Mouse (Mus musculus): ENCODE results near the gene Ilf3. TPM values are rescaled to one million over a fixed set of nuclear protein-coding genes. Genes with fewer than 3 reads are reported as not detected.

The Ilf3 gene
- polyA plus RNA-seq, 1 experiment from 2014 or later = 195 TPM

- H3K27ac ChIP-seq = no peak overlapping the region
- peaks cover 11% of the 10 kb centered on the region for H3K4me1 ChIP-seq
- no peak overlapping the region for H3K4me2 ChIP-seq
- peaks cover 23% of the 10 kb centered on the region for H3K36me3 ChIP-seq
- no peaks in the 10 kb centered on the region for H3K9me3 ChIP-seq
- no peak overlapping the region for H3K9ac ChIP-seq
- H3K4me3 ChIP-seq = no peak overlapping the region
- H3K27me3 ChIP-seq = no peaks in the 10 kb centered on the region
- WGBS = 65% methylated on average over 1 of the region's 1 CpGs
- ATAC-seq (ENCODE audit: borderline replicate concordance, extremely low read depth, low FRiP score, low TSS enrichment) = no peak
Measured at GRCm38 (mm10) chr9:21372508-21372907, 4.8 kb downstream of the Ilf3 start.

- no peak for ATAC-seq (ENCODE audit: borderline replicate concordance, extremely low read depth, low FRiP score, low TSS enrichment)
- 78% methylated on average over 3 of the region's 3 CpGs for WGBS
- Histone ChIP-seq H3K4me3 (no peak overlapping the region), H3K9ac (no peak overlapping the region), H3K27me3 (no peaks in the 10 kb centered on the region), H3K4me1 (peaks cover 10% of the 10 kb centered on the region; the same call in 1 of the 2 replicates), H3K27ac (no peak overlapping the region), H3K4me2 (no peak overlapping the region), H3K9me3 (no peaks in the 10 kb centered on the region), H3K36me3 (peaks cover 27% of the 10 kb centered on the region)
Measured at GRCm38 (mm10) chr9:21379195-21379594, 11.5 kb downstream of the Ilf3 start.

- H3K27ac ChIP-seq = no peak overlapping the region
- H3K9me3 ChIP-seq = no peaks in the 10 kb centered on the region
- H3K4me1 ChIP-seq = peaks cover 10% of the 10 kb centered on the region; the same call in 1 of the 2 replicates
- no peak overlapping the region for H3K4me2 ChIP-seq
- no peaks in the 10 kb centered on the region for H3K27me3 ChIP-seq
- H3K9ac ChIP-seq = no peak overlapping the region
- ATAC-seq (ENCODE audit: borderline replicate concordance, extremely low read depth, low FRiP score, low TSS enrichment) = no peak
- no peak overlapping the region for H3K4me3 ChIP-seq
- peaks cover 21% of the 10 kb centered on the region for H3K36me3 ChIP-seq
Measured at GRCm38 (mm10) chr9:21380868-21381267, 13.2 kb downstream of the Ilf3 start.

- Histone ChIP-seq H3K36me3 (peaks cover 24% of the 10 kb centered on the region), H3K9me3 (no peaks in the 10 kb centered on the region), H3K4me2 (no peak overlapping the region), H3K27ac (no peak overlapping the region), H3K4me1 (peaks cover 6% of the 10 kb centered on the region; the same call in 1 of the 2 replicates), H3K9ac (no peak overlapping the region), H3K27me3 (no peaks in the 10 kb centered on the region), H3K4me3 (no peak overlapping the region)
- no peak for ATAC-seq (ENCODE audit: borderline replicate concordance, extremely low read depth, low FRiP score, low TSS enrichment)
Measured at GRCm38 (mm10) chr9:21383966-21384365, 16.3 kb downstream of the Ilf3 start.

DNA sequence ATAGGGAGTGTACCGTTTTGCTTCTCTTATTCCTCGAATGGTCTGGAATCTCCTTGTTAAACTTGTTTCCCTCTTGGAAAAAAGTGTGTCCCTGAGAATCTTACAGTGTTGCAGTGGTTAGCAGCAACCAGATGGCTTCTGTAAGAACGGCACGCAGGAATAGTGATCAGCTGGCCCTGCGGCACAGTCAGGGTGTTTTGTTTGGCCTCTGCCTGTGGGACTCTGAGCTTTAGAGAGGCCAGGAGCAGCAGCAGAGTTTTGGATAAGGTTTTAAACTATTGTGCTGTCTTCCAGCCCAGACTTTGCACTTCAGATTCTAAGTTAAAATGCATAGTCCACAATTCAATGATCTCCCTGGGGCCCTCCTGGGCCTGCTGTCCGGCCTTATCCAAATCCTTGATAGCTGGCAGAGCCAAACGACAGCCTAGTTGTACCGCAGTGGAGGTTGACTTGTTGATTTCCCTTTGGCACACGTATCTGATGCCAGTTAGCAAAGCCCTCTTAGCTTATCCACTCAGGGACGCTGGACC lies 25.0 kb downstream of the Ilf3 start:
- Histone ChIP-seq H3K4me1 (no peaks in the 10 kb centered on the region), H3K9ac (no peak overlapping the region), H3K27ac (no peak overlapping the region), H3K27me3 (no peaks in the 10 kb centered on the region), H3K36me3 (peaks cover 96% of the 10 kb centered on the region), H3K4me3 (no peak overlapping the region), H3K4me2 (no peak overlapping the region), H3K9me3 (no peaks in the 10 kb centered on the region)
- WGBS = 87% methylated on average over 10 of the region's 10 CpGs
- no peak for ATAC-seq (ENCODE audit: borderline replicate concordance, extremely low read depth, low FRiP score, low TSS enrichment)

- H3K27me3 ChIP-seq = no peaks in the 10 kb centered on the region
- no peak overlapping the region for H3K4me2 ChIP-seq
- no peaks in the 10 kb centered on the region for H3K9me3 ChIP-seq
- no peak for ATAC-seq (ENCODE audit: borderline replicate concordance, extremely low read depth, low FRiP score, low TSS enrichment)
- 83% methylated on average over 3 of the region's 3 CpGs for WGBS
- H3K4me3 ChIP-seq = no peak overlapping the region
- H3K27ac ChIP-seq = no peak overlapping the region
- H3K36me3 ChIP-seq = peaks cover 99% of the 10 kb centered on the region
- no peaks in the 10 kb centered on the region for H3K4me1 ChIP-seq
- no peak overlapping the region for H3K9ac ChIP-seq
Measured at GRCm38 (mm10) chr9:21395692-21396091, 28.0 kb downstream of the Ilf3 start.

DNA sequence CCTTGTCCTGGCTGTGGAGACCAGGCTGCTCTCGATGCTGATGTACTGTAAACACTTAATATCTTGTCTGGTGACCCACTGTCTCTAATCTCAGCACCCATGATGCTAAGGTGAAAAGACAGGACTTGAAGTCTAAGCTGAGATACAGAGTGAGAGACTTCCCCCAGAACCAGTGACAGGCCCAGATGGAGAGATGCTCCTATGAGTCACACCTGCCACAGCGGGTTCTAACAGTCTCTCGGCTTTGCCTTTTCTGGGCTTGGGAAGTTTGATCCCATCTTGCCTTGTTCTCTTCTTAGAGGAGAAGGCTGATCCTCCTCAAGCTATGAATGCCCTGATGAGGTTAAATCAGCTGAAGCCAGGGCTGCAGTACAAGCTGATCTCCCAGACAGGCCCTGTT lies 29.5 kb downstream of the Ilf3 start:
- 94% methylated on average over 3 of the region's 3 CpGs for WGBS
- H3K36me3 ChIP-seq = peaks cover 99% of the 10 kb centered on the region
- H3K27me3 ChIP-seq = no peaks in the 10 kb centered on the region
- H3K4me2 ChIP-seq = no peak overlapping the region
- H3K4me3 ChIP-seq = no peak overlapping the region
- ATAC-seq (ENCODE audit: borderline replicate concordance, extremely low read depth, low FRiP score, low TSS enrichment) = no peak
- H3K9me3 ChIP-seq = no peaks in the 10 kb centered on the region
- H3K4me1 ChIP-seq = no peaks in the 10 kb centered on the region
- H3K27ac ChIP-seq = no peak overlapping the region
- no peak overlapping the region for H3K9ac ChIP-seq

- Histone ChIP-seq H3K27ac (no peak overlapping the region), H3K4me1 (no peaks in the 10 kb centered on the region), H3K9me3 (no peaks in the 10 kb centered on the region), H3K27me3 (no peaks in the 10 kb centered on the region), H3K9ac (no peak overlapping the region), H3K36me3 (peaks cover 99% of the 10 kb centered on the region), H3K4me3 (no peak overlapping the region), H3K4me2 (no peak overlapping the region)
- no peak for ATAC-seq (ENCODE audit: borderline replicate concordance, extremely low read depth, low FRiP score, low TSS enrichment)
- WGBS = 93% methylated on average over 9 of the region's 9 CpGs
Measured at GRCm38 (mm10) chr9:21401042-21401441, 33.4 kb downstream of the Ilf3 start.

GRCm38 (mm10) chr9:21402764-21403253 lies 35.1 kb downstream of the Ilf3 start:
- no peaks in the 10 kb centered on the region for H3K4me1 ChIP-seq
- 78% methylated on average over 11 of the region's 11 CpGs for WGBS
- H3K4me2 ChIP-seq = no peak overlapping the region
- H3K36me3 ChIP-seq = peaks cover 92% of the 10 kb centered on the region
- no peak overlapping the region for H3K4me3 ChIP-seq
- no peak for ATAC-seq (ENCODE audit: borderline replicate concordance, extremely low read depth, low FRiP score, low TSS enrichment)
- H3K9ac ChIP-seq = no peak overlapping the region
- no peaks in the 10 kb centered on the region for H3K27me3 ChIP-seq
- H3K27ac ChIP-seq = no peak overlapping the region
- no peaks in the 10 kb centered on the region for H3K9me3 ChIP-seq

DNA sequence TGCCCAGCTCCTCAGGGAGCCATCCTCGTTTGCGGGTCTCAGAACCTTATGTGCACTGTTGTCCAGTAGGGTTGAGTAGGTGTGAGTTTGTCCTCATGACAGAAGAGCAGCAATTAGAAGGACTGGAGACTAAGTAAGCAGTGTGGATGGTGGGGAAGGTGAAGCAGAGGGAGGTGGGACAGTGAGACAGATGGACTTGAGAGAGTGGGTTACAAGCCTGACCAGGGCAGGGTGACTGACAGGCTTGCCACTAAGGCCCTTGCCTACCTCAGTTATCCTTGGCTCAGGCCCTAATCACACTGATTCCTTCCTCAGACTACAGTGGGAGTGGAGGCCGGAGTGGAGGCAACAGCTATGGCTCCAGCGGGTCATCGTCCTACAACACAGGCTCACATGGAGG lies 36.1 kb downstream of the Ilf3 start:
- H3K4me2 ChIP-seq = no peak overlapping the region
- H3K9me3 ChIP-seq = no peaks in the 10 kb centered on the region
- no peak for ATAC-seq (ENCODE audit: borderline replicate concordance, extremely low read depth, low FRiP score, low TSS enrichment)
- H3K4me1 ChIP-seq = no peaks in the 10 kb centered on the region
- H3K27me3 ChIP-seq = no peaks in the 10 kb centered on the region
- WGBS = 96% methylated on average over 5 of the region's 5 CpGs
- no peak overlapping the region for H3K9ac ChIP-seq
- H3K36me3 ChIP-seq = peaks cover 82% of the 10 kb centered on the region
- H3K27ac ChIP-seq = no peak overlapping the region
- H3K4me3 ChIP-seq = no peak overlapping the region

DNA sequence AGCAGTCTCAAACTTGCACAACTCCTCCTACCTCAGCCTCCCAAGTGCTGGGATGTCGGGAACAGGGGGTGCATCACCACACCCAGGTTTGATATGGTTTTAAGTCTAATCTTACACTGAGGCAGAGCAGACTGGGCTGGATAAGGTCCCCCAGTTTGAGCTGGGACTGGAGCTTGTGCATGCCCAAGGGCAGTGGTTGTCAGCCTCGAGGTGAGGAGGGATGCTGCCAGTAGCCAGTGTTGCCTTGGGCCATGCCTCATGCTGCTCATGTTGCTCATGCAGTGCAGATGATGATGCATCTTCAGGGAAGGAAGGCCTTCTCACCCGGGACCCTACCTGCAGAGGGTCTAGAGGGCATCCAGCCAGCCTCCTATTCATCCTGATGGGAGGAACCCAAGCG lies 37.9 kb downstream of the Ilf3 start:
- Histone ChIP-seq H3K9ac (no peak overlapping the region), H3K4me3 (no peak overlapping the region), H3K4me1 (no peaks in the 10 kb centered on the region), H3K4me2 (no peak overlapping the region), H3K27ac (no peak overlapping the region), H3K9me3 (no peaks in the 10 kb centered on the region), H3K36me3 (peaks cover 65% of the 10 kb centered on the region), H3K27me3 (no peaks in the 10 kb centered on the region)
- 73% methylated on average over 4 of the region's 4 CpGs for WGBS
- no peak for ATAC-seq (ENCODE audit: borderline replicate concordance, extremely low read depth, low FRiP score, low TSS enrichment)

- ATAC-seq (ENCODE audit: borderline replicate concordance, extremely low read depth, low FRiP score, low TSS enrichment) = no peak
- WGBS = 11% methylated on average over 4 of the region's 4 CpGs
Measured at GRCm38 (mm10) chr9:21407951-21408350, 40.3 kb downstream of the Ilf3 start.

DNA sequence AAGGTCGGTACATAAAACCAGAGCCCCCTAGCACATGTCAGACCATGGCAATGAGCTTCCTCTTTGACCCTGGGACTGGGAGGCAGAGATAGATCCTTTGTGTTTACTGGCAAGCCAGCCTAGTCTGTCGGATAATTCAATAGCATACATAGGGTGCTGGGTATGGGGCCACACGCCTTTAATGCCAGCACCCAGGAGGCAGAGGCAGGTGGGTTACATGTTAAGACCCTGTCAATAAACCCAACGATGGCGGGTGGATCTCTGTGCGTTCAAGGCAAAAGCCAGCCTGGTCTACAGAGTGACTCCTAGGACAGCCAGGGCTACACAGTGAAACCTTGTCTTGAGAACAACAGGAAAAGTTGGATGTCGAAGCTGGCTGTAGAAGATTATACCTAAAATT lies 41.0 kb downstream of the Ilf3 start:
- Histone ChIP-seq H3K27me3 (no peaks in the 10 kb centered on the region), H3K4me1 (peaks cover 8% of the 10 kb centered on the region), H3K36me3 (peaks cover 35% of the 10 kb centered on the region), H3K9ac (no peak overlapping the region), H3K27ac (no peak overlapping the region), H3K4me3 (no peak overlapping the region), H3K9me3 (no peaks in the 10 kb centered on the region), H3K4me2 (no peak overlapping the region)
- 70% methylated on average over 7 of the region's 7 CpGs for WGBS
- ATAC-seq (ENCODE audit: borderline replicate concordance, extremely low read depth, low FRiP score, low TSS enrichment) = no peak

More at GRCm38 (mm10) chr9:21407951-21408350, 40.3 kb downstream of the Ilf3 start:
- Histone ChIP-seq H3K36me3 (peaks cover 42% of the 10 kb centered on the region), H3K9ac (no peak overlapping the region), H3K4me1 (peaks cover 8% of the 10 kb centered on the region), H3K27ac (no peak overlapping the region), H3K4me3 (no peak overlapping the region), H3K9me3 (no peaks in the 10 kb centered on the region), H3K4me2 (no peak overlapping the region), H3K27me3 (no peaks in the 10 kb centered on the region)

All from lung, embryonic 15.5 days (tissue).